Mouse (Mus musculus) E14TG2a.4 (cell line): ENCODE measurements around the gene Taf1.

Experiments used
- CTCF ChIP-seq: conservative IDR thresholded peaks from 2 replicates; pipeline ENCODE4 v1.5.1; 2014; ENCODE audit warnings: low read length
- POU5F1 ChIP-seq: IDR thresholded peaks from 2 replicates; pipeline ENCODE4 v1.6.1; 2014; ENCODE audit warnings: low read length, borderline replicate concordance

DNA sequence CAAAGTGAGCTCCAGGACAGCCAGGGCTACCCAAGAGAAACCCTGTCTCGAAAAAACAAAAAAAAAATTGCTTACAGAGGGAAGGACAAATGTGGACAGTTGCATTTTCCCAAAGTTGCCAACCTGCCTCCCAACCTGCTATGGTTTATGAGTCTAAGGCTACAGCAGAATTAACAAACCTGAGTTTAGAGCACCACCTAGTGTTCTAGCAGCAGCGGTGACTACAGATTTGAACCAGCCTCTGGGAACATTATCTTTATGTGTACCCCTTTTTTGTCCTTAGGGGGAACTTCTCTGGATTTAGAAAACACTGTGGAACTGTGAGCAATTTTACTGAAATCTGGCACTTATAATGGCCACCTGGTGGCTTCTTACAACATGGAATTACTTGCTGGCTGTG, 16.8 kb upstream of the Taf1 start:
- TF ChIP-seq CTCF (peak; percentile 51), POU5F1 (no peak)
